Mouse (Mus musculus) embryo, embryonic 10 days (tissue): ENCODE data around the gene Apba3.

ENCODE experiments used
- DNase-seq: peaks from one replicate; pipeline ENCODE4 v3.0.0-alpha.2; 2015; ENCODE audit warnings: low spot score

Gene Apba3

DNA sequence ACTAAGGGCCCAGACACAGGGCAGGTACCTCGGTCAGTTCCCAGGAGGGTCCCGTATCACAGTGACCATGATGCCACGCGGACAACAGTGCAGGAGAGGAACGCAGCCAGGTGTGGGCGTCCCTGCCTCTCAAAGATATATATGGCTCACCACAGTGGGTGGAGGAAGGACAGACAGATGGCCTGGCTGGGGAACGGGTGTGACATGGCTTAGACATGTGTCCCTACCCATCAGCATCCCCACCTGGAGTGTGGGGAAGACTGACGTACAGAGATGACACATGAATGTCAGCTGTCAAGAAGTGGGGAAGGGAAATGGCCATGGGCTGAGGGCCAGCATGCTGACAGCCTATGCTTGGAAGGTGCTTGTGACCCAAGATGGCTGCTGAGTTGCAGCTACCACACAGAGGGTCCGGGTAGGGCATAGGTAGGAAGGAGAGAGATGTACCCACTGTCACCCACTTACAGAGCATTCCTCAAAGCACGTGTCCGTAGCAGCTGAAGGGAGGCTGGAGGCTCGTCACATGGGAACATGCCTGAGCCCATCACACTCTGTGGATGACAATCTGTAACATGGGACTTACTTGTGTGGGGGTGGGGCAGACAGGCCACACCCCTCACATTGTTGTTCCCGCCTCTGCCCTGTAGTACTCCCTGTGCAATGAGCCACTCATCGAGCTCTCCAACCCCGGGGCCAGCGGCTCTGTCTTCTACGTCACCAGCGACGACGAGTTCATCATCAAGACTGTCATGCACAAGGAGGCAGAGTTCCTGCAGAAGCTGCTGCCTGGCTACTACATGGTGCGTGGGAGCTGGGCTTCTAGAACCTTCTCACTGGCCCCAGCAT, 40.3 kb downstream of the Apba3 start:
- DNase-seq: no peak

DNA sequence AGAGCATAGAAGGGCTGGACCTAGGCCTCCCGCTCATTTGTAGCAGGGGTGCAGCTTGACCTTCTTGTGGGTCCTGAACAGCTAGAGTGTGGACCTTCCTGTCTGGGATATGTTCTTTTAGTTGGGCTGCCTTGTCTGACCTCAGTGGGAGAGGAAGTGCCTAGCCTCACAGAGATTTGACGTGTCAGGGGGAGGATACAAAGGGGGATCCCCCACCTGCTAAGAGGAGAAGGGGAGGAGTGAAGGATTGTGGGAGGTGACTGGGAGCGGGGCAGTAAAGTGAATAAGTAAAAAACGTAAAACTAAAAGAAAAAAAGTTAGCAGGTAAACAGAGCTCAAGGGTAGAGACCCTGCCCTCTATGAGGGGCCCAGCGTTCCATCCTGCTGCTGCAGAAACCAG, 42.8 kb downstream of the Apba3 start:
- no peak for DNase-seq

DNA sequence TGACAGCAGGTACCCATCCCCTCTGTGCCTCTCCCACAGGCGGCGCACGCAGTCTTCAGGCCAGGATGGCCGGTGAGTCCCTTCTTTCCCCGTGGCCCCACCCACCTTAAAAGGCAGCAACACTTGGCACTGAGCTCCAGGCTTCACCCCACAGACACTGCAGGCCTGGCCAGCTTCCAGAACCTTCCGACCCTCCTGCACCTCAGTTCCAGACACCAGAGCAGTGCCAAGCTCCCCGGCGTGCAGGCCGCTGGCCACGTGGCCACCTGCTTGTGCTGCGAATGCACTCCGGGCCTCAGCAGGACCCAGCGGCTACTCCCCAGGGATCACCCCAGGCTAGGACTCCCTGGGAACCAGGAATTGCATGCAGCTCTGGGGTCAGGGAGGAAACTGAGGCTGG, 46.8 kb downstream of the Apba3 start:
- no peak for DNase-seq

DNA sequence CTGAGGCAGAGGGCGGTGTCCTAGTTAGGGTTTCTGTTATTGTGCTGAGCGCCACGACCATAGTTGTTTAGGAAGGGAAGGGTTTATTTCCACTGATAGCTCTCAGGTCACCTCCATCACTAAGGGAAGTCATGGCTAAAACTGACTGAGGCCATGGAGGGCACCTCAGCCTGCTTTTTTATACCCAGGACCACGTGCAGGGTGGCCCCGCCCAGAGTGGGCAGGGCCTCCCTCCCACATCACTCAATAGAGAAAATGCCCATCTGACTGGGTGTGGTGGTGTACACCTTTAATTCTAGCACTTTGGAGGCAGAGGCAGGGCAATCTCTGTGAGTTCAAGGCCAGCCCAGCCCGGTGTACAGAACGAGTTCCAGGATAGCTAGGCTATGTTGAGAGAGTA, 47.4 kb downstream of the Apba3 start:
- no peak for DNase-seq

DNA sequence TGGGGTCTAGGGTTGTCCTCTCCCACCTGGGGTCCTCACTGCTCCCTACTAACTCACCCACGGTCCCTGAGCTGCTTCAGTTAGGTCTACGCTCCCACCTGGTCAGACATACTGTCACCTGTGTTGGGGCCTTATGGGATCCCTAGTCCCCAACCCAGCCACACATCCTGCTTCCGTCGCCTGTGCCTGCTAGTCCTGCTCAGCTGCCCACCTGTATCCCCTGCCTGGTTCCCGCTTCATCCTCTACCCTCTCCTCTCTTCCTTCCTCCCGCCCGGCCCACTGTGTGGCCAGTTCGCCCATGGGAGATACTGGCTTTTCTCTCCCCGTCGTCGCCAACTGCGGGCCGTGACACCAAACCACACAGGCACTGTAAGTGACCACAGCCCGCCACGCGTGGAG, 48.8 kb downstream of the Apba3 start:
- DNase-seq: no peak

DNA sequence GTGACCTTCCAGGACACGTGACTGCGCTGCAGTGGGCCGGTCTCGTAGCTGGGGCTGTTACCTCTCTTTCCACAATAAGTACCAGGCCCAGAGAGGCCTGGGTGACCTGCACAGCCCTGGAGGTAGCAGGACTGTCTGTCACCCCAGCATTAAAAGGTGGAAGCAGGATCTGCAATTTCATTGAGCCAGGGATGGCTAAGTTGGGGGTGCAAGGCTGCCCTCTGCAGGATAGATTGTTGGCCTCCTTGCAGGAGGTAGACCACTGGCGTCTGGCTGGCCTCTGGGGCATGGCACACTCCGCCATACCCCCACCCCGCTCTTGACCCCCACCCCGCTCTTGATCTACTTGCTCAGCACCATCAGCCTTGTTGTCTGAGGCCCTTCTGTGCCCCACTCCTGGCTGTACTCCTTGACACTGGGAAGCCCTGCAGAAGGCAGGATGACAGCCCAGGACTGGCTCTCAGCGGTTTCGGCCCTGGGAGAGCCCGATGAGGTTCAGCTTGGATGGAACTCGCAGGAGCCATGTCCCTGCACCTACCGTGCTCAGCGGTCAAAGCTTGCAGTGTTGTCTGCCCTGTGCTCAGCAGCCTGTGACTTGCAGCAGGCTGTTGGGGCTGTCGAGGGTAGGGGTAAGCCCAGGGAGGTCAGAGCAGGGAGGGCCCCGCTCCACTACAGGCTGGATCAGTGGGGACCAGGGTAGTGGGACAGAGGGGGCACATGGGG, 49.7 kb downstream of the Apba3 start:
- peak; percentile 58 for DNase-seq

DNA sequence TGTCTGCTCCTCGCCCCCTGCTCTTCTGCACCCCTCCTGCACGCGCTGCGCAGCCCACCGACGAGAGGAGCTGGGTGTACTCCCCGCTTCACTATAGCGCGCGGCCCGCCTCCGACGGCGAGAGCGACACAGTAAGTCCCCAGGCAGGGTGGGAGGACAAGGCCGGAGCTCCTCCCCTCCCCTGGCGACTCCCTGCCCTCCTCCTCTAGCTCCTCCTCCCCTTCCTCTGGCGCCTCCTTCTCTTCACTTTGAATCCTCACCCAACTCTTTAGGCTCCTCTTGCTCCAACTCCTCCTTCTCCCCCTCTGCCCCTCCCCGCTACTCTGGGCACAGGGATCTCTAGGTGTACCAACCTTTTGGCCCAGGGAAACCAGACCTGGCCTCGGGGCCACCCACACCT, 50.5 kb downstream of the Apba3 start:
- peak; percentile 77 for DNase-seq

DNA sequence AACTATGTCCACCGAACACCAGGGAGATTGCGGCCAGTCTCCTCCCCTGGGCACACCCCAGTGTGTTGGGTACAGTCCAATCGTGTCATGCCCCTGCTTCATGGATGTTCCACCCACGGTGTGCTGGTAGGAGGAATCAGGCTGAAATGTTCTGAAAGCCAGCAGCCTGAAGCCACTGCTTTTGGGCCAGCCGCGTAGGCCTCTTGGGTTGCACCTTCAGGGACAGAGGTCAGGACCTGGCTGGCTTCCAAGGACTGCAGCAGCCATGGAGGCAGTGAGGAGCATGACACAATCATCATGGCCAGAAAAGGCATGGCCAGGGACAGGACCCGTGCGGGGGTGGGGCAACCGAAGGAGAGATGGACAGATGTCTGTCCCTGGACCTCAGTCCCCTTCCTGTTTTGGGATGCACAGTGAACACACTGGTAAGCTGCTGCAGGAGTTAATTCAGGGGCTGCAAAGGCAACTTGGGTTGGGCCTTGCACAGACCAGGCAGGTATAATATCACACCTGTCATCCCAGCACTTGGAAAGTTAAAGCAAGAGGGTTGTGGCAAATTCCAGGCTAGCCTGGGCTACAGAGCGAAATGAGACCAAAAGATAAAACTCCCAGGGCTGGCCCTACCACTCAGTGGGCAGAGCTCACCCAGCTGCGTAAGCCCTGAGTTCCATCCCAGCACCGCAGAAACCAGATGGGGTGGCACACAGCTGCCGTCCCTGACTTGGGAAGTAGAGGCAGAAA, 52.0 kb downstream of the Apba3 start:
- no peak for DNase-seq

DNA sequence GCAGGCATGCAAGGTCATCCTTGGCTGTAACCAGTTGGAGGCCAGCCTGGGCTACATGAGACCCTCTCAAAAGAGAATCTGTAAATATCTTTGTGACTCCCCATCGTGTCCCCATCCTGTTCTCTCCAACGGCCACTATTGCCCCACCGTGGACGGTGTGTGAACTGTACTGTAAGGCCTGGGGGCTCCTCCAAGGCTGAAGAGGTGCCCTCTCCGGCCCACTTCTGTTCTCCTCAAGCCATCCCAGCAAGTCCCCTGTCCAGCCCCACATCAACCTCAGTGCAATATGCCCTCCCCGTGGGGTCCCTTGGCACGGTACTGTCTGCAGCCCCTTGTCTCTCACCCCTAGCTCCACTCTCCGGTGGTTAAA, 52.6 kb downstream of the Apba3 start:
- DNase-seq: no peak

DNA sequence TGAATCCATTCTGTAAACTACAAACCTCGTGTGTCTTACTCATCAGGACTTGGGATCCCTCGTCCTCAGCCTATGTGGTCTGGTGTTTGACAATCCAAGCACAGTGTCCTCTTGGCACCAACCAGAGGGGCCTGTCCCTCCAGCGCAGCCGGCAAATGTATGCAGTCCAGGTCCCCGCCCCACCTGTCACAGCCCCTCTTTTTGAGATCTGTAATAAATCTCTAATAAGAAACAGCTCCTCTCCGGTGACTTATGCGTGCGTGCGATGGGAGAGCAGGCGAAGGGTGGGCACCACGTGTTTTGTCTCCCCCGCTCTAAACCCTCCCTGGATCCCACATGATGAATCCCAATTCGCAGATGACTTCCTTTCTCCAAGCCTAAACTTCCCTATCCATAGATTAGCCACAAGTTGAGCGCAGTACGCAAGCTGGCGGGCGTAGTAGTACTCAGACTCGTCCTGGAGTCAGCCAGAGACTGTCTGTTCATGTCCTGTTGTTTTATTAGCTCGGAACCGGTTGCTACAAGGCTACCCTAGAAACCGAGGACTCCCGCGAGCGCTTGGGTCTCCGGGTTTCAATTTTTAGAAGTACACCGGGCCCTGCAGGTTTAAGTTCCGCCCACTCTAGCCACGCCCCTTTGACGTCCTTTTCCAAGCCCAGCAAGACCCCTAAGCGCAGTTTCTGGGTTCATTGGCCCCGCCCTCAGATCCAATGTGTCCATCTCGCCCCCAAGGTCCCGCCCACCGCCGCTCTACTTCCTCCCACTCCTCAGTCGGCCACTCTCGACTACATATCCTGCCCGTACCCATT, 53.2 kb downstream of the Apba3 start:
- DNase-seq: peak; percentile 99

DNA sequence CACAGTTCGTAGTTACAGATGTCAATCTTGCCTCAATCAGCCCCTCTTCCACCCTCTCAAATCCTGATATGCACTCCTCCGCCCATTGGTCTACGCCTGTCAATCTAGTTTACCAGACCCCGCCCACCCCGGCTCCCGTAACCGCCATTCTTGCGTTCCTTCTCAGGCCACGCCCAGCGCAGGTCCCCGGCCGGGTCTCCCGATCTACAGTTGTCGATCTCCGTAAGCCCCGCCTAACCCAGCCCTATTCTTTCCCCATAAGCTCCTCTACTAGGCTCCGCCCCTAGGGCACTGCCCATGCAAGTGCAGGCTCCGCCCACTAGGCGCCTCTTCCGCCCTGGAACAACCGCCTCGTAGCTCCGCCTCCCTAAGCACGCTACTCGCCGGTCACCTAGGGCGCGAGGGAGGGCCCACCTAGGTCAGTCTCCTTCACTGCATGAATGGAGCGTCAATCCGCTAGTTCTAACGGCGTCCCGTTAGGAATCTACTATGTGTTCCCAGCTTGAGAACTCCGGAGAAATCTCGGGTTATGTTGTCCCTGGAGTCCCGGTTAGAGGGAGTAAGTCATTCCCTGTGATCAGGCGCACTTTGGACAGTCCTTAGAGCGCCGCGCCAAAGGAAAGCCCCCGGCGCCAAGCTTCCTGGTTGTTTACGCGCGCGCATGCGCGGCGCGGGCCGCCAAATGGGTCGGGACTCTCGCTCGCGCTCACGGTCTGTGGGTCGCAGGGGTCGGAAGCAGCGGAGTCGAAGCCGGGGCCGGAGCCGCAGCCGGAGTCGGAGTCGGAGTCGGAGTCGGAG, 54.0 kb downstream of the Apba3 start, which contains the start of gene Cactin:
Gene Cactin, plus strand, starts transcription at position 554 of the 798 bp plus-strand sequence.
- DNase-seq: peak; percentile 100

DNA sequence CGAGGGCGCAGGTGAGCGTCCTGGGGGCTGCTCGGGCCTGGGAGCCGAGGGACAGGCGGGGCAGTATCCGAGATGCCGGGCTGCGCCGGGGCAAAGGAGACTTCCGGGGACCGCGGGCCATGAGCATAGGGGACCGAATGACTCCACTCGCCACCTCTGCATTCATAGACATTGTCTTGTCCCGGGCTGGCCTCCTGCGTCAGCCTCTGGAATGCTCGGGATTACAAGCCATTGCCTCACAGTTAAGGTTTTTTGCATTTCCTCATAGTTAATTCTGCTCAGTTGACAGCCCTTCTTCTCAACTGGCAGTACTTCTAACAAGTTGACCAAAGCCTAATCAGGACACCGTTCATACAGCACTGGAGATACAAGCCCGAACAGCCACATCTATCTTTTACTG, 54.7 kb downstream of the Apba3 start:
- DNase-seq: no peak

DNA sequence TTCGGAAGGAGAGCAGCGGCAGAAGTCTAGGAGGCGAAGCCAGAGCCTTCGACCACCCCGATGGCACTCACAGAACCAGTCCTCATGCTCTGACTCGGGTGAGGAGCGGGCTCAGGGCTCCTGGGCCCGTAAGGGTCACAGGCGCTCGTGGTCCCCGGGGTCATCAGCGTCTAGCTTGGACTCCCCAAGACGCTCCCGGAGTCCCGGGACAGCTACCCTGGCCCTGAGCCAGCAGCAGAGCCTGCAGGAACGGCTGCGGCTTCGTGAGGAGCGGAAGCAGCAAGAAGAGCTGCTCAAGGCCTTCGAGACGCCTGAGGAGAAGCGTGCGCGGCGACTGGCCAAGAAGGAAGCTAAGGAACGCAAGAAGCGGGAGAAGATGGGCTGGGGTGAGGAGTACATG, 55.7 kb downstream of the Apba3 start:
- DNase-seq: no peak
